Mouse (Mus musculus): ENCODE measurements around the gene Snap47.

Gene Snap47

GRCm38 (mm10) chr11:59451086-59451485 lies at the start of gene Snap47:
Snap47 (minus strand) TSS chr11:59451186.
- no peak for DNase-seq

GRCm38 (mm10) chr11:59497747-59498146 lies 46.8 kb upstream of the Snap47 start:
- DNase-seq: no peak

- DNase-seq: no peak
These were observed 45.8 kb upstream of the Snap47 start for GRCm38 (mm10) chr11:59496672-59497310.

- DNase-seq: no peak
These were observed 35.2 kb upstream of the Snap47 start for GRCm38 (mm10) chr11:59486222-59486621.

- no peak for DNase-seq
These were observed 34.7 kb upstream of the Snap47 start for GRCm38 (mm10) chr11:59485641-59486040.

GRCm38 (mm10) chr11:59483212-59483611 lies 32.2 kb upstream of the Snap47 start:
- no peak for DNase-seq

- DNase-seq: no peak
These were observed 26.3 kb upstream of the Snap47 start for GRCm38 (mm10) chr11:59477240-59477639.

GRCm38 (mm10) chr11:59472326-59472677 lies 21.3 kb upstream of the Snap47 start, which contains the start of gene Zfp867:
Zfp867 (minus strand) TSS chr11:59472474.
- peak; percentile 85 for DNase-seq

- peak; percentile 26 for DNase-seq
These were observed 20.7 kb upstream of the Snap47 start for GRCm38 (mm10) chr11:59471413-59472325.

GRCm38 (mm10) chr11:59460459-59460858 lies 9.5 kb upstream of the Snap47 start:
- DNase-seq: no peak

- DNase-seq: no peak
These were observed 8.0 kb upstream of the Snap47 start for GRCm38 (mm10) chr11:59458973-59459372.

- no peak for DNase-seq
These were observed 5.9 kb upstream of the Snap47 start for GRCm38 (mm10) chr11:59456891-59457290.

GRCm38 (mm10) chr11:59456346-59456745 lies 5.4 kb upstream of the Snap47 start:
- DNase-seq: no peak

- DNase-seq: peak; percentile 29
These were observed 685 bp downstream of the Snap47 start for GRCm38 (mm10) chr11:59450230-59450771.

- DNase-seq: peak; percentile 92
These were observed 1.2 kb downstream of the Snap47 start, which contains the start of gene Jmjd4 for GRCm38 (mm10) chr11:59449741-59450229. Jmjd4 (plus strand) TSS chr11:59450045.

- no peak for DNase-seq
These were observed 7.9 kb downstream of the Snap47 start for GRCm38 (mm10) chr11:59443102-59443501.

GRCm38 (mm10) chr11:59437954-59438353 lies 13.0 kb downstream of the Snap47 start:
- no peak for DNase-seq

- DNase-seq: no peak
These were observed 18.7 kb downstream of the Snap47 start for GRCm38 (mm10) chr11:59432261-59432660.

- no peak for DNase-seq
These were observed 21.0 kb downstream of the Snap47 start for GRCm38 (mm10) chr11:59429959-59430358.

- no peak for DNase-seq
These were observed 22.8 kb downstream of the Snap47 start for GRCm38 (mm10) chr11:59428057-59428660.

- no peak for DNase-seq
These were observed 25.3 kb downstream of the Snap47 start for GRCm38 (mm10) chr11:59425671-59426101.

GRCm38 (mm10) chr11:59423010-59423588 lies 27.9 kb downstream of the Snap47 start:
- no peak for DNase-seq

GRCm38 (mm10) chr11:59421967-59422366 lies 29.0 kb downstream of the Snap47 start:
- no peak for DNase-seq

All from cerebellum, adult 11-12 months (tissue).